Mouse (Mus musculus): ENCODE results near the gene Pef1. TPM values are rescaled to one million over a fixed set of nuclear protein-coding genes. Genes with fewer than 3 reads are reported as not detected.

Gene Pef1
- polyA plus RNA-seq, 1 experiment = 129 TPM

GRCm38 (mm10) chr4:130133399-130133798 is 31.0 kb downstream of the Pef1 start:
- Histone ChIP-seq H3K4me3 (ENCODE audit: insufficient read depth, low read depth, low read length) (no peak overlapping the region), H3K36me3 (ENCODE audit: control insufficient read depth, insufficient read depth, low read length) (no peaks in the 10 kb centered on the region), H3K27me3 (replicated peaks; ENCODE audit: control insufficient read depth, insufficient read depth, low read length) (no peaks in the 10 kb centered on the region), H3K4me1 (ENCODE audit: control insufficient read depth, insufficient read depth, low read length) (peaks cover 29% of the 10 kb centered on the region), H3K27ac (ENCODE audit: insufficient read depth, low read depth, low read length) (no peak overlapping the region)
- TF ChIP-seq CTCF (conservative IDR thresholded peaks at IDR 0.05; ENCODE audit: insufficient read depth, insufficient read length, low read depth, low read length) (no peak), POLR2A (IDR thresholded peaks at IDR 0.05; ENCODE audit: low read depth, low read length) (no peak)
- 65% methylated on average over 6 of the region's 6 CpGs for WGBS
- no peak for DNase-seq

- Histone ChIP-seq H3K4me3 (ENCODE audit: insufficient read depth, low read depth, low read length) (no peak overlapping the region), H3K27me3 (replicated peaks; ENCODE audit: control insufficient read depth, insufficient read depth, low read length) (peaks cover 1% of the 10 kb centered on the region; the same call in 1 of the 2 replicates), H3K4me1 (ENCODE audit: control insufficient read depth, insufficient read depth, low read length) (no peaks in the 10 kb centered on the region), H3K36me3 (ENCODE audit: control insufficient read depth, insufficient read depth, low read length) (no peaks in the 10 kb centered on the region), H3K27ac (ENCODE audit: insufficient read depth, low read depth, low read length) (no peak overlapping the region)
- TF ChIP-seq POLR2A (IDR thresholded peaks at IDR 0.05; ENCODE audit: low read depth, low read length) = no peak
- peak; percentile 64 for TF ChIP-seq CTCF (conservative IDR thresholded peaks at IDR 0.05; ENCODE audit: insufficient read depth, insufficient read length, low read depth, low read length)
- WGBS = 2% methylated on average over 57 of the region's 57 CpGs
- peak; percentile 72 for DNase-seq
Observed at GRCm38 (mm10) chr4:130138441-130139213, 36.3 kb downstream of the Pef1 start.

DNA sequence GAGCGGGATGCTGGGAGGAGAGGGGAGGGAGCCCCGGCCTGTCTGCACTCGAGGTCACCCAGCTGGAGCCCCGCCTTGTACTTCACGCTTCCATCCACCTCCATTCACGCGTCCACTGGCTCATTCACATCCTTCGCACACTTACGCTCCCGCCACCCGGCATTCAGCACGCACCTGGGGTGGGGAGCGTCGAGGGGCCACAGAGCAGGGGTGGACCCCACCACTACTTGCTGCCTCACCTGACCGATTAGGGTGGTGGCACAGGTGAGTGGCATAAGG is 36.8 kb downstream of the Pef1 start, which contains the start of gene Hcrtr1:
Gene Hcrtr1 (minus strand): TSS at position 146 of the 279 bp plus-strand sequence.
- DNase-seq = no peak
- 5% methylated on average over 15 of the region's 15 CpGs for WGBS
- H3K36me3 ChIP-seq (ENCODE audit: control insufficient read depth, insufficient read depth, low read length) = no peaks in the 10 kb centered on the region
- peaks cover 1% of the 10 kb centered on the region; the same call in 1 of the 2 replicates for H3K27me3 ChIP-seq (replicated peaks; ENCODE audit: control insufficient read depth, insufficient read depth, low read length)
- H3K27ac ChIP-seq (ENCODE audit: insufficient read depth, low read depth, low read length) = no peak within 1 kb of the TSS
- H3K4me3 ChIP-seq (ENCODE audit: insufficient read depth, low read depth, low read length) = no peak within 1 kb of the TSS
- TF ChIP-seq POLR2A (IDR thresholded peaks at IDR 0.05; ENCODE audit: low read depth, low read length) (no peak), CTCF (conservative IDR thresholded peaks at IDR 0.05; ENCODE audit: insufficient read depth, insufficient read length, low read depth, low read length) (no peak)
- H3K4me1 ChIP-seq (ENCODE audit: control insufficient read depth, insufficient read depth, low read length) = no peaks in the 10 kb centered on the region

DNA sequence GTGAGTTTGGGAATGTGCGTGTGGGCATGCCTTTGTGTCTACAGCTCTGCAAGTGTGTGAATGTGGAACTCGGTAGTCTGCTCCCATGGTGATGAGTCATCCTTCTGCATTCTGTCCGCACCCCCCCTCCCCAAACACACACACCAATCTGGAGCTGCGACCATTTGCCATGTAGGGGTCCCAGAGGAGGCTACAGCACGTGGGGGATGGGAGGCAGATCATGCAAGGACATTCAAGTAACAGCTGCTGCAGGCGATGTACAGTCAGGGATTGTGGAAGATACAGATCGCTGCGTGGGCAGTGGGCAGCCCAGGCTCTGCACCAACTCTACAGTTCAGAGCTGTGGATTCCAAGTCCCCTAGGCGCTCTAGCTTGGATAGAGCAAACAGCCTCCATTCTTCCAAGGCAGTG is 38.6 kb downstream of the Pef1 start:
- no peak for TF ChIP-seq POLR2A (IDR thresholded peaks at IDR 0.05; ENCODE audit: low read depth, low read length)
- no peak for TF ChIP-seq CTCF (conservative IDR thresholded peaks at IDR 0.05; ENCODE audit: insufficient read depth, insufficient read length, low read depth, low read length)
- no peaks in the 10 kb centered on the region for H3K4me1 ChIP-seq (ENCODE audit: control insufficient read depth, insufficient read depth, low read length)
- 63% methylated on average over 9 of the region's 9 CpGs for WGBS
- no peak overlapping the region for H3K4me3 ChIP-seq (ENCODE audit: insufficient read depth, low read depth, low read length)
- peaks cover 1% of the 10 kb centered on the region; the same call in 1 of the 2 replicates for H3K27me3 ChIP-seq (replicated peaks; ENCODE audit: control insufficient read depth, insufficient read depth, low read length)
- no peaks in the 10 kb centered on the region for H3K36me3 ChIP-seq (ENCODE audit: control insufficient read depth, insufficient read depth, low read length)
- no peak for DNase-seq
- H3K27ac ChIP-seq (ENCODE audit: insufficient read depth, low read depth, low read length) = no peak overlapping the region

DNA sequence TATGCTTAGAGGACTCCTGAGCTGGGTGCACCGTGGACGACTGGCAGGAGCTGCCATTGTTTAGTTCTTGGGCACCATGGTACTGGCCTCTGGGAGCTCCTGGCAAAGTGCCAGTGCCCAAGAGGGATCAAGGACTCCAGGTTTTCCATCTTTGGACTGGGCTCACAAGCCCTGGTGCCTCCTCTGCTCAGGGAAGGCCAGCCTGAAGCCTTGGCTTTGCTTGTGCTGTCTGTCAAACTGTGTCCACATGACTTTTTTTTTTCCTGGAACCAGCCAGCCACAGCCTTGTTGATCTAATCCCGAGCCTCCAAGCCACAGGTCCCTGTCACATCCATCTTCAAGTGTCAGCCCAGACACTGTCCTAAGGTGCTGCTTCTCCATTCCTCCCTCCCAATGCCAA is 39.4 kb downstream of the Pef1 start:
- H3K27me3 ChIP-seq (replicated peaks; ENCODE audit: control insufficient read depth, insufficient read depth, low read length) = peaks cover 1% of the 10 kb centered on the region; the same call in 1 of the 2 replicates
- no peak for DNase-seq
- TF ChIP-seq POLR2A (IDR thresholded peaks at IDR 0.05; ENCODE audit: low read depth, low read length) (no peak), CTCF (conservative IDR thresholded peaks at IDR 0.05; ENCODE audit: insufficient read depth, insufficient read length, low read depth, low read length) (no peak)
- 67% methylated on average over 3 of the region's 3 CpGs for WGBS
- H3K4me3 ChIP-seq (ENCODE audit: insufficient read depth, low read depth, low read length) = no peak overlapping the region
- H3K36me3 ChIP-seq (ENCODE audit: control insufficient read depth, insufficient read depth, low read length) = no peaks in the 10 kb centered on the region
- no peak overlapping the region for H3K27ac ChIP-seq (ENCODE audit: insufficient read depth, low read depth, low read length)
- no peaks in the 10 kb centered on the region for H3K4me1 ChIP-seq (ENCODE audit: control insufficient read depth, insufficient read depth, low read length)

- Histone ChIP-seq H3K27me3 (replicated peaks; ENCODE audit: control insufficient read depth, insufficient read depth, low read length) (no peaks in the 10 kb centered on the region), H3K36me3 (ENCODE audit: control insufficient read depth, insufficient read depth, low read length) (no peaks in the 10 kb centered on the region), H3K4me1 (ENCODE audit: control insufficient read depth, insufficient read depth, low read length) (no peaks in the 10 kb centered on the region), H3K27ac (ENCODE audit: insufficient read depth, low read depth, low read length) (no peak overlapping the region), H3K4me3 (ENCODE audit: insufficient read depth, low read depth, low read length) (no peak overlapping the region)
- 60% methylated on average over 10 of the region's 10 CpGs for WGBS
- no peak for DNase-seq
- no peak for TF ChIP-seq CTCF (conservative IDR thresholded peaks at IDR 0.05; ENCODE audit: insufficient read depth, insufficient read length, low read depth, low read length)
- no peak for TF ChIP-seq POLR2A (IDR thresholded peaks at IDR 0.05; ENCODE audit: low read depth, low read length)
Observed at GRCm38 (mm10) chr4:130148405-130148804, 46.0 kb downstream of the Pef1 start.

DNA sequence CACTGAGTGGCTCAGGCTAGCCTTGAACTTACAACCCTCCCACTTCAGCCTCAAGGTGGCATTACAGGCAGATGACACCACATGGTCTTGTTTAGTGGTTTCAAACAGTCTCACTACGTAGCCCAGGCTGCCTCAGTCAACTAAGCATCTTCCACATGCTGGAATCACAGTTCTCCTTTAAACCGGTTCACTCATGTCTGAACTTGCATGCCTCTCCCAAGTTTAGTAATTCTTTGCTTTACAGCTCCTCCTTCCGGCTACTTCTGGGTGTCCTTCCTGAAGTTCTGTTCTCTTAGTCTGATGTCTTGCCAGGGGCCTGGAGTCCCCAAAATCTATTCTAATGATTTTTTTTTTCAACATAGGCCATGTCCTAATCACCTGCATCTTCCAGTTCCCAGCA is 51.9 kb downstream of the Pef1 start:
- no peak for DNase-seq

More for the DNA sequence above, 51.9 kb downstream of the Pef1 start:
- WGBS = 77% methylated on average over 3 of the region's 3 CpGs
- no peak overlapping the region for H3K4me3 ChIP-seq (ENCODE audit: insufficient read depth, low read depth, low read length)
- no peak overlapping the region for H3K27ac ChIP-seq (ENCODE audit: insufficient read depth, low read depth, low read length)
- TF ChIP-seq POLR2A (IDR thresholded peaks at IDR 0.05; ENCODE audit: low read depth, low read length) (no peak), CTCF (conservative IDR thresholded peaks at IDR 0.05; ENCODE audit: insufficient read depth, insufficient read length, low read depth, low read length) (no peak)
- H3K36me3 ChIP-seq (ENCODE audit: control insufficient read depth, insufficient read depth, low read length) = no peaks in the 10 kb centered on the region
- no peaks in the 10 kb centered on the region for H3K4me1 ChIP-seq (ENCODE audit: control insufficient read depth, insufficient read depth, low read length)
- H3K27me3 ChIP-seq (replicated peaks; ENCODE audit: control insufficient read depth, insufficient read depth, low read length) = no peaks in the 10 kb centered on the region
